Mouse (Mus musculus) ovary, postnatal 10 days (tissue): ENCODE measurements around the gene Ube2g1.

Experiments used
- DNase-seq: peaks from one replicate; pipeline ENCODE4 v3.0.0; 2022; ENCODE audit warnings: low spot score

Ube2g1 gene

DNA sequence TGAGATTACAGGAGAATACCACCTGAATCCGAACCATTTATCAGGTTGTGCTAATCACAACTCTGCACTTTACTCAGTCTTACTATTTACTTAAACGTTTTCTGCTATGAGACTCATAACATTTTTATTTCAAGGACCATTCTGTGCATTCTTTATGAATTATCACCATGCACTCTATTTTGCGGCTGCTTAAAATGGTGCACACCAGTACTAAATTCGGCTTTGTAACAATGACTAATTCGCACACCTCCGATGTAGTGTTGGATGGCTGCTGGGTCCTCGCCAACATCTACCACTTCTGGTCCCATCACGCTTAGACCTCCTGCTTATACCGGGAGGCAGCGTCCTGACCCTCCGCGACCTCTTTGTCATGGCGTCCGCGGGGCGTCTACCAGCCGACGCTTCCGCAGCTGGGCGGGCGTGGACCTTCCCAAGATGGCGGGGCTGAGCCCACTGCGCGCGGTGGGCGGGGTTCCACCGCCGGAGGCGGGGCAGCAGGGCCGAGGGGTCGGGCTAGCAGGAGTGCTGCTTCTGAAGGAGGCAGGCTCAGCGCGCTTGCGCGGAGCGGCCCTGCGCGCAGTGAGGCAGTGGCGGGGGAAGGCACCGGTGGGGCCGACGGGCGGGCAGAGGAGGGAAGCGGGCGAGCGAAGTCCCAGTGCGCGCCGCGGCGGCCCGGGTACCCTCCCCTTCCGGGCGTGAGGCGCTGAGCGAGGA lies at the start of gene Ube2g1:
Gene Ube2g1 (plus strand): TSS at position 590 of the 714 bp plus-strand sequence.
- DNase-seq, result peak; percentile 88

- no peak for DNase-seq
Measured at GRCm38 (mm10) chr11:72558155-72558554, 48.9 kb upstream of the Ube2g1 start.

DNA sequence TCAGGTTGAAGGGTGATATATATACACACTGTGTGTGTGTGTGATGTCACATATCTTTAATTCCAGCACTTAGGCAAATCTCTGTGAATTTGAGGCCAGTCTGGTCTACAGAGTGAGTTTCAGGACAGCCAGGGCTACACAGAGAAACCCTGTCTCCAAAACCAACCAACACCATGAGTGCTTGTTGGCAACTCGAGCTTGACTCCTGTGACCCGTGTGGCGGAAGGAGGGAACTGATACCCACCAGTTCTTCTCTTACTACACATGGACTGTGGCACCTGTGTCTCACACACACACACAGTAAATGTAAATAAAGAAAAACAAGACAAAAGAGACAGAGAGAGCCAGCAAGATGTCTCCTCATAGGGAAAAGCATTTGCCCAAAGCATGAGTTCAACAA lies 46.4 kb upstream of the Ube2g1 start:
- DNase-seq, result no peak

- DNase-seq, result no peak
Measured at GRCm38 (mm10) chr11:72564232-72564807, 42.8 kb upstream of the Ube2g1 start.

- no peak for DNase-seq
Measured at GRCm38 (mm10) chr11:72566304-72566703, 40.8 kb upstream of the Ube2g1 start.

DNA sequence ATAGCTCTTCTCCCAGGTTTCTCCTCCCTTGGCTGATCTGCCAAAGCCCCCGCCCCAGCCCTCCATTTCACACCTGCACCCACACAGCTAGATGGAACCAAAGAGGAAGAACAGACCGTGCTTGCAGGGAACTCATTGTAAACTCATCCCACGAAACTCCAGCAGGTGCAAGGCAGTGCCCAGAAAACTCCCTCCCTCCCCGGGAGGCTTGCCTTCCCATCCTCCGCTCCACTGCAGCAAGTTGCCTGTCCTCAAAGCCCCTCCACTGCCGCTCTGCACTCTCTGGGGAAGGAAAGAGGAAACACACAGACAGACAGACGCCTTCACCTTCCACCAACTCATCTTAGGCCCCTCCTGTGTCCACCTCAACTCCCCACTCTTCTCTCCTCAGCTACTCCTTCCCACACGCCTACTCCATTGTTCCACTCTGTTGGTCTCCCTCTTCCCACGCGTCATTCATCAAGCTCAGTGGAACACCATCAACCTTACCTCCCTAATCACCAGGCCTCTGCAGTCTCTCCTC lies 40.2 kb upstream of the Ube2g1 start:
- DNase-seq, result no peak

DNA sequence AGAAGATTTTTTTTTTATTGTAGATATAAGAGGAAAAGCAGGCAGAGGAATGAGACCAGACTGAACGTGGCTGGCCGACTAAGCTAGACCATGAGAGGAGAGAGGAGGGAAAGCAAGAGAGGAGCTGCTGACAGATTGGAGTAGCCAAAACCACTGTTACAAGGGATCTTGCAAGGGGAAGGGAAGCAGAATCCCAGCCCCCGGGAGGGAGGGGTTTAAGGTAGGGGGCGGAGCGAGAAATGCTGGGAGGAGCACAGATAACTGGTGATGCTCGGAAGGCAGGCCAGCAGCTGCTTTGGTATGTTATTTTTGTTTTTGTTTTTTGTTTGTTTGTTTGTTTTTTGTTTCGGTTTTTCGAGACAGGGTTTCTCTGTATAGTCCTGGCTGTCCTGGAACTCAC lies 38.0 kb upstream of the Ube2g1 start:
- DNase-seq, result no peak

DNA sequence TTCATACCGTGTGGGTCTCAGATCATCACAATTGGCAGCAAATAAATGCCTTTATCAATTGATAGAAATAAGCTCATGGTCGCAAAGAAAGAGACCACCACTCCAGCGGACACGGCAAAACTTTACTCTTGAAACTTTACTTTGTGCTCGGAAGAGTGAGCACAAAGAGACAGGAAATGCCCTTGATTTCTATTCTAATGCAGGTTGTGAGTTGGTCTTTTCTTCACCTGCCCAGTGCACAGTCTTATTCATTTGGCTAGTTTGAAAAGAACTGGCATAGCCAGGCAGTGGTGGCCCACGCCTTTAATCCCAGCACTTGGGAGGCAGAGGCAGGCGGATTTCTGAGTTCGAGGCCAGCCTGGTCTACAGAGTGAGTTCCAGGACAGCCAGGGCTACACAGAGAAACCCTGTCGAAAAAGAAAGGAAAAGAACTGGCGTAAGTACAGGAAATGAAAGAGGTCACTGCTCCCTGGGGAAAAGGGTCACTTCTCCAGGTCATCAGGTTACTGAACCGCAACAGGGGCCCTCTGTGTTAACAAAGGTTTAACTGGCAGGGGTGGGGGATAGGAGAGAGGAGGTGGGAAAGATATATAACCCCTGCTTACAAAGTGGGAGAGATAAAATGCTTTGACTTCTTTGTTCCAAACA lies 37.3 kb upstream of the Ube2g1 start:
- DNase-seq, result no peak

- peak; percentile 52 for DNase-seq
Measured at GRCm38 (mm10) chr11:72570319-72570979, 36.6 kb upstream of the Ube2g1 start.

- no peak for DNase-seq
Measured at GRCm38 (mm10) chr11:72573819-72574218, 33.3 kb upstream of the Ube2g1 start.

GRCm38 (mm10) chr11:72576111-72576465 lies 31.0 kb upstream of the Ube2g1 start:
- no peak for DNase-seq

GRCm38 (mm10) chr11:72576466-72577351 lies 30.4 kb upstream of the Ube2g1 start:
- no peak for DNase-seq

DNA sequence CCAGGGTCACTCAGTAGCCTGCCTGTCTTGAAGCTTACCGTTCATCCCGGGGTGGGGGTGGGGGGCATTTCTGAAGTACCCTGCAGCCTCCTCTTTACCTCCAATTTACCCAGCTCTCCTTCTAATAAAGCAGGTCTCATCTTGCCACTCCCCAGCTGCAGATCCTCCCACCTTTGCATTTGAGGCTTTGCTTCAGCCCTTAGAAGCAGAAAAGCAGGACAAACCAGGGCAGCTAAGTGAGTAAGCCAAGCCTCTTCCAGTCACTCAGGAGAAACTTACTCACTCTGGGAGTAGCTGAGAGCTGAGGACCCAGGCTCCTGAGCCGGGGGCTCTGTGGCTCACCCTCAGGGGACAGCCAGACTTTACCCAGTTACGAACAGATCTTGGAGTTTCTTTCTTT lies 28.6 kb upstream of the Ube2g1 start:
- no peak for DNase-seq

DNA sequence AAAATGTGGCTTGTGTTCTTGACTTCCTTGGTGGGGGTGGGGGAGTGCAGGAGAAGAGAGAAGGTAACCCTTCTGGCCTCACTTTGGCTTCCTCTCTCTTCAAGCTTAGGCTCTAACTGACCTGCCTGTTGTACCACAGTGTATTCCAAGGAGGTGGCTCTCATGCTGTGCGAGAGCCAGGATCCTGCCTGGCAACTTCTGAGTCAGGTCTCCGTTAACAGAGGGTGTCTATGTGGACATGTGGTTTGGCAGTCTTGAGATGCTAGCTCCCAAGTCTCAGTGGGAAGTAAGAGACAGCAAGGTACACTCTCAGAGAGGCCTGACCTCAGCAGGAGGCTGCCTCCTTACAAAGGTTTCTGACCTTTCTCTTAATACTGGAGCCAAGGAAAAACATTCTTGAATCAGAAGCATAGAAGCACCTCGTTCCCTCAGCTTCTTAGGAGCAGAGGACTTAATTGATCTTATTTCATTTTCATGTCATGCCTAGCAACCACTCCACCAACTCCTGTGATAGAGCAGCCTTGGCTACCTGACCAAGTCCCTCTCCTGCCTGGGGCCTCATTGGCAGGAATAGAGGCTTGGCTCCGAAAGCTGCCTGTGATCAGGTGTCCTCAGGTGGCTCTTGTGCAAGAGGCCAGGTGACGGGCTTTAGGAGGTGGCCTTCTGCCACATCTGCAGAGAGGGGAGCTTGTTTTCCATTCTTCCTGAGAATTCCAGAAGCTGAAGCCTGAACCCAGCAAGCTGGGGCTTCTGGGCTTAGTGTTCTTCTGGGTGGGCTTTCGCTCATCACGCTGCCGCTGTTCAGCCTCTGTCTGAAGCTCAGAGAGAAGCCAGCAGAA lies 25.3 kb upstream of the Ube2g1 start:
- no peak for DNase-seq

- no peak for DNase-seq
Measured at GRCm38 (mm10) chr11:72582448-72582705, 24.7 kb upstream of the Ube2g1 start.

- no peak for DNase-seq
Measured at GRCm38 (mm10) chr11:72583092-72583491, 24.0 kb upstream of the Ube2g1 start.

GRCm38 (mm10) chr11:72586570-72586969 lies 20.5 kb upstream of the Ube2g1 start:
- DNase-seq, result no peak

- DNase-seq, result no peak
Measured at GRCm38 (mm10) chr11:72587537-72588233, 19.4 kb upstream of the Ube2g1 start.

DNA sequence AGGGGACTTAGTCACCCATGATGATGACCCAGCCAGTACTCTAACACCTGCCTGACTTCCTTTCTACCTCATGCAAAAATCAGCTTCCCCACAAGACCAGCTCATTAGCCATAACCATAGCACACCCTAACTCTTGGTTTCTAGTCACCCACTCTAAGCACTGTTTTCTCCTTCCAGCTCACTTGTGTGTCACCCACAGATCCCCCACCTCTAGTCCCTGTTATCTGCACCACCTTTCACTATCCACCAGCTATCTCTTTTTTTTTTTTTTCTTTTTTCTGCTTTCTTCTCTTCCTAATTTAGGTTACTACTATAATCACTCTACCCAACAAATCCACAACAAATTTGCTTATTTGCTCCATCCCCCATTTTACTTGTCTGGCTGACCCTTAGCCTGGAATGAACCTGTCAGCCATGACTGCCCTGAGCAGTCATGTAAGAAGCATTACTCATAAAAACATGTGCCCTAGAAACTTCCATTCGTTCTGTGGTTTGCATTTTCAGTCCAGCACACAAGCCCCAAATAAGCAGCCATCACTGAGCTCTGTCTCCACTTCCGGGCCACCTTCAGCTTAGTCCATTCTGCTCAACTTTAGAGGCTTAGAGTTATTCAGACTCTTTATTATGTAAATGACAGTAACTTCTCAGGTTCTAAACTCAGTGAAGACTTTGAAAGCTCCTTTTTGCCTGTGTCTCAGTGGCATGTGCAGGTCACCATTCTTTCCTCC lies 11.9 kb upstream of the Ube2g1 start:
- no peak for DNase-seq

DNA sequence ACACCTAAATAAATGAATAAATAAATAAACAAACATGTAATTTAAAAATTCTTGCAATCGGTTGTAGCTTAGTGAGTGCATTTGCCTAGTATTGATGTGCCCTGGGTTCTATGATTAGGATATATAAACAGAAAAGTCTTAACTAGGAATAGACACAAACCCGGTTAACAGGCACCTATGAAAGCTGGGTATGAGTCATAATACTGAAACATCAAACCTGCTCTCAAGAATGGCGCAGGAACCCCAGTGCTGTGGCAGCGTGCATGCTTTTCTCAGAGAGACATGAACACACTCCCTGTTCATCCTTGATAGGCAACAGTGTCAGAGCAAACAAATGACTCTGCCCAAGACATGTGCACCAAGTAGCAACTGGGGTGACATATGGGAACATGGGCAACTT lies 9.3 kb upstream of the Ube2g1 start:
- no peak for DNase-seq
